Mouse (Mus musculus) spleen, postnatal 10 days (tissue): ENCODE measurements around the gene Dscam.

Experiments used
- DNase-seq, 2 experiments: peaks; one replicate each; pipeline ENCODE4 v3.0.0; 2021 to 2022; ENCODE audit warnings: low spot score in 2 of 2

Gene Dscam

GRCm38 (mm10) chr16:96559796-96560195 is 610.8 kb downstream of the Dscam start:
- DNase-seq = no peak

- DNase-seq = no peak
Observed at GRCm38 (mm10) chr16:96558341-96558740, 612.2 kb downstream of the Dscam start.

GRCm38 (mm10) chr16:96556621-96557020 is 613.9 kb downstream of the Dscam start:
- DNase-seq = no peak

DNA sequence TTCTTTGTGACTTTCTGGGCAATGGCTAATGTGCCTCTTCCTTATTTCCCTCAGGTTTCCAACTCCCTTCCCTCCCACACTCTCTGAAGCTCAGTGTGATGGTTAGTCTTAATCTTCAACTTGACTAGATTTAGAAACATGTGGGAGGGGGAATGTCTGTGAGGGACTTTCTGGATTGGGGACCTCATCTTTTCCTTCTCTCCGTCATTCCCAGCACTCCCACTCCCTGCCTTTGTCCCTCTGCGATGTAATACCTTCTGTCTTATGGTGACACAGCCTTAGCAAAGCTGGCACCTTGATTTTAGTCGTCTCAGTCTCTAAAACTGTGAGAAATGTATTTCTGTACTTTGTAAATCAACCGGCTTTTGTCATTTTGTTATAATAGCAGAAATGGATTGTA is 615.1 kb downstream of the Dscam start:
- DNase-seq = no peak

GRCm38 (mm10) chr16:96552680-96553079 is 617.9 kb downstream of the Dscam start:
- DNase-seq = no peak

GRCm38 (mm10) chr16:96541056-96541455 is 629.5 kb downstream of the Dscam start:
- peak in 1 of 2 experiments; percentile 77 for DNase-seq
